17 mouse cellular contexts compared by ENCODE assay signal in the genomic region with DNA sequence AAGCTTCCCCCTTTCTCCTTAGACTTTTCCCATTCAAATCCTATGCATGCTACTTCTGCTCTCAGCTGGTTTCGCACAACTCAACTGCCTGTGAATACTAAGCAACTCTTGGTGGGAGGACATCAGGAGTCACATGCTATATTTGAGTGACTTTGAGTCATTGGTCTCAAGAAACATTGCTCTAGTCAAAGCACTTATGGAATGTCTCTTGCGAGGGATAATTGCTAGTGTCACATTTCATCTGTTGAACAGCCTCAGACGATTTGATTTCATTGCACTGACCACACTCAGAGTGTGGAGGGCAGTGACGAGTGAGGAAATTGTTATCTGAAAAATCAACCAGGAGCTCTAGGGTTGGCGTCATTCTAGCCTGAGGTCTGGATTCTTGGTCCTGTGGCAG. TPM values are rescaled to one million over a fixed set of nuclear protein-coding genes. Genes with fewer than 3 reads are reported as not detected.
DNase-seq lines count a peak whose midpoint lies in the region; ATAC-seq and TF ChIP-seq lines count a peak whose summit lies in the region.
"Had no signal": no experiment of that assay in that cellular context is flagged by ENCODE, and none has a peak within 500 bp of the region (broad histone marks: within the 10 kb centered on the region; RNA-seq: fewer than 3 reads in every experiment).

No protein-coding gene starts in this region.

- no peak for TF ChIP-seq EP300 in heart, postnatal 0 days (IDR thresholded peaks at IDR 0.05; ENCODE audit: low read depth)

- peaks cover 25% of the 10 kb centered on the region for H3K4me1 ChIP-seq in heart, postnatal 0 days (ENCODE audit: control insufficient read depth, insufficient read depth)
- no peaks in the 10 kb centered on the region; the same call in 1 of the 2 replicates for H3K4me1 ChIP-seq in embryonic facial prominence, embryonic 14.5 days (ENCODE audit: control insufficient read depth, insufficient read depth, low read length)

- WGBS in heart, postnatal 0 days: 27% methylated on average over 5 of the region's 5 CpGs
- 26% methylated on average over 5 of the region's 5 CpGs for WGBS in embryonic facial prominence, embryonic 14.5 days

- no peaks in the 10 kb centered on the region for H3K9me3 ChIP-seq in heart, postnatal 0 days (replicated peaks; ENCODE audit: control insufficient read depth, low read length)
- H3K9me3 ChIP-seq in embryonic facial prominence, embryonic 14.5 days (ENCODE audit: control insufficient read depth, low read length): peaks cover 5% of the 10 kb centered on the region; the same call in 1 of the 2 replicates
- H3K9me3 ChIP-seq: neural tube, embryonic 13.5 days had no signal

- no peak overlapping the region for H3K9ac ChIP-seq in heart, postnatal 0 days (replicated peaks; ENCODE audit: low read depth, low read length)
- H3K9ac ChIP-seq in embryonic facial prominence, embryonic 14.5 days (ENCODE audit: low read depth, low read length): no peak overlapping the region
- H3K9ac ChIP-seq: liver, postnatal 0 days; neural tube, embryonic 13.5 days had no signal

- H3K36me3 ChIP-seq in heart, postnatal 0 days (replicated peaks; ENCODE audit: control insufficient read depth, insufficient read depth, low read length): no peaks in the 10 kb centered on the region
- H3K36me3 ChIP-seq in embryonic facial prominence, embryonic 14.5 days (ENCODE audit: control insufficient read depth, insufficient read depth, low read length): no peaks in the 10 kb centered on the region
- H3K36me3 ChIP-seq: G1E; neural tube, embryonic 13.5 days had no signal

- no peak for DNase-seq in heart, postnatal 0 days (ENCODE audit: low spot score)
- DNase-seq in heart, postnatal 36 days: no peak
- DNase-seq in Muller cell, postnatal 12 days (ENCODE audit: inconsistent ontology term): peak; percentile 77
- peak; percentile 63 for DNase-seq in embryonic facial prominence, embryonic 14.5 days (ENCODE audit: low spot score)
- DNase-seq in mesoderm, embryonic 11.5 days (ENCODE audit: low read depth, low spot score): peak; percentile 26
- DNase-seq in right cerebral cortex, adult 18-20 months: no peak
- no peak for DNase-seq in gastrocnemius, postnatal 4 days (ENCODE audit: low spot score in 2 of 2)
- DNase-seq: cerebellum, postnatal 36 days; kidney, adult 18-20 months; kidney, postnatal 4 days; liver, postnatal 0 days; thymus, postnatal 25 days had no signal

- ATAC-seq in heart, postnatal 0 days (ENCODE audit: insufficient read depth, low read depth): no peak
- ATAC-seq in embryonic facial prominence, embryonic 14.5 days (ENCODE audit: low read depth): peak; percentile 49; the same call in 1 of the 2 replicates
- ATAC-seq: hindbrain, postnatal 0 days; liver, postnatal 0 days; midbrain, embryonic 16.5 days had no signal

- intact Hi-C loops in heart, postnatal 36 days (cut with DNase I): loop anchor here (5.0 kb wide), 1 partner anchor 52 kb away; the partner anchor contains the start of gene Zfp143

- no peaks in the 10 kb centered on the region for H3K27me3 ChIP-seq in heart, postnatal 0 days (ENCODE audit: control insufficient read depth, insufficient read depth, low read length)
- no peaks in the 10 kb centered on the region for H3K27me3 ChIP-seq in embryonic facial prominence, embryonic 14.5 days (replicated peaks; ENCODE audit: control insufficient read depth, insufficient read depth, low read length)
- H3K27me3 ChIP-seq: neural tube, embryonic 13.5 days had no signal

- 0 out of 2 replicates have a peak overlapping the region, but pooled peaks have one; percentile 6 for H3K27ac ChIP-seq in heart, postnatal 0 days (ENCODE audit: low read depth)
- no peak overlapping the region for H3K27ac ChIP-seq in embryonic facial prominence, embryonic 14.5 days (replicated peaks; ENCODE audit: low read depth, low read length)
- H3K27ac ChIP-seq: hindbrain, postnatal 0 days; neural tube, embryonic 13.5 days; stomach, postnatal 0 days had no signal

- no peak overlapping the region for H3K4me3 ChIP-seq in heart, postnatal 0 days (ENCODE audit: low read depth, low read length)
- no peak overlapping the region for H3K4me3 ChIP-seq in embryonic facial prominence, embryonic 14.5 days (ENCODE audit: low read depth, low read length)
- H3K4me3 ChIP-seq: neural tube, embryonic 13.5 days had no signal

- TF ChIP-seq CTCF in heart, postnatal 0 days (IDR thresholded peaks at IDR 0.05; ENCODE audit: low read depth): no peak

- no peak overlapping the region for H3K4me2 ChIP-seq in heart, postnatal 0 days (ENCODE audit: low read depth, low read length)
- H3K4me2 ChIP-seq in embryonic facial prominence, embryonic 14.5 days (ENCODE audit: low read depth, low read length): no peak overlapping the region
- H3K4me2 ChIP-seq: neural tube, embryonic 13.5 days had no signal

RNA-seq across cellular contexts. Expression of gene Wee1, which starts 7.1 kb away (rescaled TPM):
- 21.4 and 27.9 TPM in 2 replicates for total RNA-seq in heart, postnatal 0 days (2014; rRNA removed; ENCODE audit: low replicate concordance)
- polyA plus RNA-seq in heart, postnatal 0 days (2015; fragmentation: Nextera tagmentation; extraction: Ambion mirVana): 17.2 and 20.3 TPM in 2 replicates
- total RNA-seq in heart, postnatal 36 days (2021): 1 to 10 TPM; 9.2 to 9.8 TPM
- 23.6 TPM in 2 replicates for polyA plus RNA-seq in embryonic facial prominence, embryonic 14.5 days (2014; fragmentation: Nextera tagmentation; extraction: Ambion mirVana)
- 10 to 100 TPM; 11.9 to 13.5 TPM for total RNA-seq in gastrocnemius, postnatal 4 days (2021)

RNA-seq across cellular contexts. Expression of gene Zfp143, which starts 53.7 kb away (rescaled TPM):
- 5.4 and 21.0 TPM in 2 replicates for total RNA-seq in heart, postnatal 0 days (2014; rRNA removed; ENCODE audit: low replicate concordance)
- 8.5 and 9.6 TPM in 2 replicates for polyA plus RNA-seq in heart, postnatal 0 days (2015; fragmentation: Nextera tagmentation; extraction: Ambion mirVana)
- 10 to 100 TPM in 1 of 2 experiments, 1 to 10 TPM in 1; 9.7 to 12.8 TPM for total RNA-seq in heart, postnatal 36 days (2021)
- 15.7 and 16.3 TPM in 2 replicates for polyA plus RNA-seq in embryonic facial prominence, embryonic 14.5 days (2014; fragmentation: Nextera tagmentation; extraction: Ambion mirVana)
- total RNA-seq in gastrocnemius, postnatal 4 days (2021): 10 to 100 TPM in 1 of 2 experiments, 1 to 10 TPM in 1; 6.8 to 10.1 TPM

Comparison
In these comparisons a context has a peak if more than half of its experiments do, and no peak if none do; other contexts are left out.
1. DNase-seq: peak in Muller cell, postnatal 12 days (single experiment), embryonic facial prominence, embryonic 14.5 days (single experiment) and mesoderm, embryonic 11.5 days (single experiment); none in heart, postnatal 0 days (single experiment), heart, postnatal 36 days (0 of 2), right cerebral cortex, adult 18-20 months (single experiment) and gastrocnemius, postnatal 4 days (0 of 2).